Mouse (Mus musculus): ENCODE data around the gene Sun1.
A peak's percentile ranks its signal among the peaks of the same experiment; 100 is the strongest.

Sun1 gene

DNA sequence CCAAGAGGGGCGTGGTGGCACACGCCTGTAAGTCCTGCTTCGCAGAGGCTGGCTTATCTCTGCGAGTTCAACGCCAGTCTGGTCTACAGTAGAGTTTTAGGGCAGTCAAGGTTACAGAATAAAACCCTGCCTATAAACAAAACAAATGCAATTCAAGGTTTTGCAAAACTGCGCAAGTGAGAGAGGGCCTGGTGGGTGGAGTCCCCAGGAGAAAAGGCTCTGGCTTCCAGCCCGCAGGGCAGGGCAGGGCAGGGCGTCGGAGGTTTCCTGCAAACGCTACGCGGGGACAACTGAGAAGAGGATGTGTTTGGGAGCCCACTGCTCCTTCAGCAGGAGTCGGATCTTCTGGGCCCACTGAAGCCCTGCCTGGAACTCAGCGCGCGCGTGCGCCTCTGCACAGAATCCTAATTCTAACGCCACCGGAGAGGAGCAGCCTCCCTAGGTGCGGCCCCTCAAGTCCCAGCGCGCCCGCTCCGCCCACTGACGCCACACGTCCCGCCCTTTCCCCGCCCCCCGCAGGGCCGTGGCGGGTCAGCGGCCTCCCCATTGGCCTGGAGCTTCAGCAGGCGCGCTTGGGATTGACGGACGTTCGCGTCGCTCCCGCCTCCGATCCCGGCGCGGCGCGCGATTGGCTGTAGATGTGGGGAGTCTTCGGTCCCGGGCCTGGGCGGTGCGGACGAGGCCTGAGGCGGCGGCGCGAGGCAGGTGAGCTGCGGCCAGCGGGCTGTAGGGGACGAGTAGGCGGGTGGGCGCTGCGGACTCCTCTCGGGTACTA is at the start of gene Sun1:
TSS of gene Sun1 (plus strand) at position 643 of the 775 bp plus-strand sequence.
- peak; percentile 99 for DNase-seq

DNA sequence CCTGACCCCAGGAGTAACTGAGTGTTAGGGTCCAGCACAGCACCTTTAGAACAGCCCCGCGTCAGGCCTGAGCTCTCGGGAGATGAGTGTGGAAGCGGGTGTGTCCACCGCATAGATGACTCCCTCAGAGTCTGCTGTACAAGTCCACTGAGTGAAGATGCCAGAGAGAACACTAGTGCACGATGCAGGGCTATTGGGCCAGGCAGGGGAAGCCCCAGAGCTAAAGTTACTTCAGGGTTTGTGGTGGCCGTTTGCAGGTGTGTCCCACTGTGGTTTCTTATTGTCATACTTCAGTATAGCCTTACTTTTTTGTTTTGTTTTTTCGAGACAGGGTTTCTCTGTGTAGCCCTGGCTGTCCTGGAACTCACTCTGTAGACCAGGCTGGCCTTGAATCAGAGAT is 39.5 kb upstream of the Sun1 start:
- no peak for DNase-seq

DNA sequence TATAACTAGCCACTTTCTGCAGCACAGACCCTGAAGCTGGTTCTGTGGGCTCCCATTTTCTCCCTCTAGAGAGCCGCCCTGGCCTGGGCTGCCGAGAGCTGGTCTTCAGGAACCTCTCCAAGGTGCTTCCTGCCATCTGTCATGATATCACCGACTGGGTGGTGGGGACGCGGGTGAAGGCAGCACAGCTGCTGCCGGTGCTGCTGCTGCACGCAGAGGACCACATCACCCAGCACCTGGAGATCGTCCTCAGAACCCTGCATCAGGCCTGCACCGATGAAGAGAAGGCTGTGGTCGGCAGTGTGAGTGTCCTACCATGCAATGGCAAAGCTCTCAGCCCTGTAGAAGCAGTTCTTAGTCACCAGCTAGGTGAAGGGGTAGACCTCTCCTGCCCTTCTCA is 38.8 kb upstream of the Sun1 start:
- DNase-seq, result no peak

DNA sequence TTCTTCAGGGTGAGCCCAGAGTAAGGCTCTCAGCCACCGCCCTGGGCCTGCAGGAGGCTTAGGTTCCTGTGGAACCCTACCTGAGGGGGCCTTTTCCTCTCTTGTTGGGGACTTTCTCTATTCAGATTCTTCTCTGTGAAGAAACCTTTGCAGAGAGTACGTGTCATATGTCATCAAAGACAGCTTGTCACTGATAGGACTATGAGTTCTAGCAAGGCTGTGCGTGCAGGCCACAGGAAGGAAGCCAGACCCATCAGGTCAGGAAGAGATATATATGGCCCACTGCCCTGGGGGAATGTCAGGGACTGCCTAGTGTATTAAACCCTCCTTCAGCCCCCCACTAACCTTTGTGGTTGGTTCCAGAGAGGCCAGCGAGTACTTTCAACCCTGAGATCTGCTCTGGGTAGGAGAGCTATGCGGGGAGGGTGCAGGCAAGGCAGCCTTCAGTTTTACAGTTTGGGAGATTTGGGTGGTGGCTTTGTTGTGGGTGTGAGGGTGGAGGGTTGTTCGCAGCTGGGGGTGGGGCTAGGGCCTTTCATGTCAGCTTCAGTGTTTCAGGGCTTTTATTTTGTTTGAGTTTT is 33.6 kb upstream of the Sun1 start:
- DNase-seq, result peak; percentile 16 to 38

DNA sequence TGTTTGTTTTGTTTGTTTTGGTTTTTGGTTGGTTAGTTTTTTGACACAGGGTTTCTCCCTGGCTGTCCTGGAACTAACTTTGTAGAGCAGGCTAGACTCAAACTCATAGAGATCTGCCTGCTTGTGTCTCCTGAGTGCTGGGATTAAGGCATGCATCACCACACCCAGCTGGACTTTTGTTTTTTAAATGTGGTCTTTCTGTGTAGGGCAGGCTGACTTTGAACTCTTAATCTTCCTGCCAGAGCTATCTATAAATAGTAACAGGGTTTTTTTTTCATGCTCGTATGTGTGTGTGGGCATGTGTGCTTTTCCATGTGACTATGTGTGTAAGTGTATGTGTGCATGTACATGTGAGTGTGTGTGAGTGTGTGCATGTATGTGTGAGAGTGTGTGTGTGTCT is 32.9 kb upstream of the Sun1 start:
- no peak for DNase-seq

DNA sequence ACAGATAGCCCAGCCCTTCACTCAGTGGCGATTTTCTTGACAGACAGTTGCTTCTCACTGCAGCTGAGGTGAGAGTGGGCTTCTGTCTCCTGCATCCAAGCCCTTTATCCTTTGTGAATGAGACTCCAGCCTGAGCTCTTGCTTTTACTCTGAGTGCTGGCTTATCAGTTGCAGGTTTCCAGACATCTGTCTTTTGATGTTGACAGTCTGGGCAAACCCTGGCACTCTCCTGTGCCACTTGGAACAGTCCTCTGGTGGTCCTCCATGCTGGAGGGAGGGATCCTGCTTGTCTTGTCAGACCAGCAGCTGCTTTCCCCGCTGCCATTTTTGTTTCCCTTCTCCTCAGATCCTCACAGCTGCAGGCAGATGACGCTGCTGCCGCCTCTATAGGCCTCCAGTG is 28.5 kb upstream of the Sun1 start:
- no peak for DNase-seq

DNA sequence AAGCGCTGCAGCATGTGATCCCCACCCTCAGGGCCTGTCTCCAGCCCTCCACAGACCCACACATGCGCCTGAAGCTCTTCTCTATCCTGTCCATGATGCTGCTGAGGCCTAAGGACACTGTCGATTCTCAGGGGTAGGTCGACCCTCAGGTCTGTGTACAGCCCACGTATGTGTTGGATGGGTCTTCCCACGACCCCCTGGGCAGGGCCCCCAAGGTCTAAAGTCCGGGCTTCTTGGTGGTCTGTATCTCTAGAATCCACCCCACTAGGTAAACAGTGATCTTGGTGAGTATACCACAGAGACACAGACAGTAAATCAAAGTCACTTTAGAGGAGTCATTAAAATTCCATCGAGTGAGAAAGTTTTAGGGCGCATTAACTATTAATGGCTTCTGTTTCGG is 26.3 kb upstream of the Sun1 start:
- no peak for DNase-seq

DNA sequence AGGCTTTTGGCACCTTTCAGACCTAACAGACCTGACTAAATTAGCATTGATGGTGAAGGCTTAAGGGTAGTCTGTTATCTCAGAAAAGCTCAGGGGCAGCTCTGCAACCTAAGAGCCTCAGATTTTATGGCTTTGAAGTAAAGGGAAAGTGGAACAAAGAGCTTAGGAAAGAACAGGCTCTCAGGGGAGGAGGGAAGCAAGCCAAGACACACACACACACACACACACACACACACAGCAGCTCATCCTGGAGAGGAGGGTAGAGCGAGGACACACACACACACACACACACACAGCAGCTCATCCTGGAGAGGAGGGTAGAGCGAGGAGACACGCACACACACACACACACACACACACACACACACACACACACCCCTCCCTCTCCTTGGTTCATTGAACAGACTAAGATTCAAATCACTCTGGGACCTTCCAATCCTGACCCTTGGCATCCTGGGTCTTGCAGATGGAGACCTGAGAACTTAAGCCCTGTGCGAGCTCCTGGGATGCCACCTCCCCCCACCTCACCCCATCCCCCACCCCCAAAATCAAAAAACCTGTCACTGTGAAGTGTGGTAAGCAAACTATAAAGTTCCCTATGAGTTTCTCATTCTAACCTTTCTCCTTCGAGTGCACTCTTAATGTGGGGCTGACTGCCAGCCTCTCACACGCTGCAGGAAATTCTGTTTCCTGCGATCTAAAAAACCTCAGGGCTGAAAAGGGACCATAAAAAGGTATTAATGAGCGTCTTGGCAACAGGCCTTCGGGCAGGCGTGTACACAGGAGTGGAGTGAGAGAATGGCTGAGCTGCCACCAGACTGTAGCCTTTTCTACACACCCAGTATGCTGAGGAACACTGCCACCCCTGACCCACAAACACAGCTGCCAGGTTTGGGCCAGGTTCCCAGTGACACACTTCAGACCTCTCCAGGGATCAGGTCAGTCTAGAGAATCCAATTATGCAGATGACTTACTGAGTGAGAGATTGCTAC is 25.6 kb upstream of the Sun1 start:
- DNase-seq, result peak; percentile 39 to 63

DNA sequence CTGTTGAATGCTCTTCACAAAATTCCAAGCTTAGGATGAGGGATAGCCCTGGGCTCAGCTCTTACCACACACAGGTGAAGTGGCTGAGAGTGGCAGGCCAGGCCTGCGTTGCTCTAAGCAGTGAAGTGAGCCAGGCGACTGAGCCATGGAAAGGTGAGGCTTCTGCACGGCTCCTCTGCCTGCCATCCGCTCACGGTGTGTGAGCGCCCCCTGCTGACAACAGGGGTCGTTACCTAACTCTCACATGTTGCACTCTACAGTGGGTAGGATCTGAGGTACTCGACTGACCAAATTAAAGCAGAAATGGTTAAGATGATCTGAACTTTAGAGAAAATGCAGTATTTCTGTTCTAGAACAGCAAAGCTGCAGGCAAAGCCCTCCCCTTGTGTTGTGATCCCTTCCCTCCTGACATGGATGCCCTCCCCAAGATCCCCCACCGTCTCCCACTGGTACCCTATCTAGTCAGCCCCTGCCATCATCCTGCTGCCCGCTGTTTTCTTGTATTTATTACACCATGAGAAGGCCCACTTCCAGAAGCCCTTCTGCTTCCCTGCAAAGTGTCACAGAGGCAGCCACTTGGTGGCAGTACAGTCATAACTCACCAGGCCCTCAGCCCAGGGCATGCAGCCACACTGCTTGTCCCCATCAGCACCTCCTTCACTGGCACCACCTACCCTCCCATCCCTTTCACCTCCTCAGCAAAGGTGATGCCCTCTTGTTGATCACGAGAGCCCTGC is 21.4 kb upstream of the Sun1 start:
- DNase-seq, result peak; percentile 79 to 84

DNA sequence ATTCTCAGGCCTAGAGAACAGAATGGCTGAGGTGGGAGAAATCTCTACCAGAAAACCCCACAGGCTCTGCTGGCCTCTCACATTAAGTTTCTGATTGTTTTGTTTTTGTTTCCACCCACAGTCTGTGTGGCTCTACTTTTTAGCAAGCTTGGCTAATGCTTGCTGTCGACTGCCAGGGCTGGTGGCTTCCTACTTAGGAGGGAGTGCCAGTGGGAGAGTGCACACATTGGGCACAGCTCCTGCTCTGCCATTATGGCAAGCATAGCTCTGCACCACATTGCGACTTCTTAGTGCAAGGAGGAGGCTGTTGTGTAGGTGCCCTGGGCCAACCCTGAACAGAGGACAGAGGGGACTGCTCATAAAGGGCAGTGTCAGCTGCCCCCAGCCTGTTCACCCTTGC is 17.3 kb upstream of the Sun1 start:
- no peak for DNase-seq

DNA sequence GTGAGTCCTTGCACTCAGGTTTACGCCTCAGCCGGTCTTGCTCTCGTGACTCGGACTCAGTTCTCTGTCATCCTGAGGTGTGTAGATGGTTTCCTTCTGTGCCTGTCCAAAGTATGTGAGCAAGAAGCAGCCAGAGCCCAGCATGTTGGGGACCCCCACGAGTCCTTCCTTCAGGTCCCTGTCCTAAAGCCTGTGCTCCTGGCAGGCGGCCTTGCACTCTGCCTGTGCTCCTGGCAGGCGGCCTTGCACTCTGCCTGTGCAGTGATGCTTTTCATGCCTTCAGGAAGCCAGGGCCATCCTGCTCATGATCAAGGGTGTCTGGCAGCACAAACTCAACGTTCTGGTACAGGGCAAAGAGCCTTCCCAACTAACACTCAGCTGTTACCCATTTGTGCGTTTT is 16.8 kb upstream of the Sun1 start:
- DNase-seq, result no peak

DNA sequence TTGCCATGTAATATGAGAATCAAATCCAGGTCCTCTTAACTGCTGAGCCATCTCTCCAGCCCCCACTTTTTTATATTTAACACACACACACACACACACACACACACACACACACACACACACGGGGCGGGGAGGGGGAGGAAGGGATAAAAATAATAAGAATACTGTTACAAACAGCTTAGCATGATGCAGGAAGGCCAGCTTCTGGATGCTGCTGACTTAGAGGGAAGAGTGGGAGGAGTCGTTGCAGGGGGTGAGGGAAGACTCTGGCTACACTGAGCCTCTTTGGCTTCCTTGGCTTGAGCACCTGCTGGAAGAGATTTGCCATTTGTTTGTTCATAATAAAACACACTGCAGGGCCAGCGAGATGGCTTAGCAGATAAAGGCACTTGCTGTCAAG is 15.5 kb upstream of the Sun1 start:
- DNase-seq, result no peak

DNA sequence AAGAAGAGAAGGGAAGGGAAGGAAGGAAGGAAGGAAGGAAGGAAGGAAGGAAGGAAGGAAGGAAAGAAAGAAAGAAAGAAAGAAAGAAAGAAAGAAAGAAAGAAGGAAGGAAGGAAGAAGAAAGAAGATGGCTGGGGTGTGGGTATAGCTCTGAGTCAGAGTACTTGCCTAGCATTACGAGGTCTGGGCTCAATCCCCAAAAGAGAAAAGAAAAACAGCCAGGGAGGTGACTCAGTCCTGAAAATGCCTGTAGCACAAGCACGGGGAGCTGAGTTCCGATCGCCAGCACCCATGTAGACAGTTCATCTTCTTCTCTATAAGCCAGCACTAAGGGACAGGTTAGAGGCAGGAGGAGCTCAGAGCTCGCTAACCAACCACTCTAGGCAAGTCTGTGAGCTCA is 10.7 kb upstream of the Sun1 start:
- no peak for DNase-seq

DNA sequence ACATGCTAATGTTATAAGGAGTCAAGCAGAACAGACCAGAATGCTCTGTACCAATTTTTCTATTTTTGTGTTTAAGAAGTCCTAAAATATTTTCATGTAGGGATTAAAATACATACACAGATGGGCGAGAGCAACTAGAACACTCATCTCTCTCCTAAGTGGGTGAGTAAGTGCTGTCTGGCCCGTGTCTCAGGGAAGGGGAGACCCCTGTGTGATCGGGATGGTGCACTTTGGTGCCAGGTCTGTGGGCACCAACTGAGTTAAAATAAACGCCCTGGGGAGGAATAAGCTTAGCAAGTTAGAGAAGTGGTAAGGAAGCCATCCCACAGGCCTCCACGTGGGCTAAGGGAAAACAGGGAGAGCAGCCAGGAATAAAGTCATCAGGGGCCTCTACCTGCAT is 9.5 kb upstream of the Sun1 start:
- no peak for DNase-seq

DNA sequence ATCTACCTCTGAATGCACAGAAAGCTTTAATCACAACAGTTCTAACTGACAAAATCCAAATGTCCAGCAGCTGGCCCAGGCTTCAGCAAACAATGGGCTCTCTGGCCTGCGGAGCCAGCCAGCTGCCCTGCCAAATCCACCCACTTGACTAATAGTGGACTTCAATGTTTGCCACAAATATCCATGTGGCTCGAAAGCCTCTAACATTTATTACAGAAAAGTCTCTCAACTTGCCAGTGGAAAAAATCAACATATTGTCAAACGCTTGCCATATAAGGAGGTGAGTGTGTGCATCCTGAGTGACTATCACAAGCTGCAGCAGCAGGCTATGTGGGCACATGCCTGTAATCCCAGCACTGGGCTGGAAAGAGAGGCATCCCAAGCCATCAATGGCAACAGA is 1.7 kb upstream of the Sun1 start:
- DNase-seq, result peak in 1 of 2 experiments; percentile 43

DNA sequence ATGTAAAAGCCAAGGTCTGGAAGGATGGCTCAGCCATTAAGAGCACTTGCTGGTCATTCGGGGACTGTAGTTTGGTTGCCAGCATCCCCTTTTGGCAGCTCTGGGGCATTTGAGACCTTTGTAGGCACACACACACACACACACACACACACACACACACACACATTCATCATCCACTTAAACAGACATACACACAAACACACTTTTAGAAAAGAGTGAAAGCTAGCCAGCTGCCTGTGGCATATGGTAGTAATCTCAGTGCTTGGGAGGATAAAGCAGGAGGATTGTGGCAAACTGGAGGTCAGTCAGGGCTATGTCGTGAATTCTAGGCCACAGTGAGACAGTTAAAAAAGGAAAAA is 822 bp upstream of the Sun1 start:
- no peak for DNase-seq

DNA sequence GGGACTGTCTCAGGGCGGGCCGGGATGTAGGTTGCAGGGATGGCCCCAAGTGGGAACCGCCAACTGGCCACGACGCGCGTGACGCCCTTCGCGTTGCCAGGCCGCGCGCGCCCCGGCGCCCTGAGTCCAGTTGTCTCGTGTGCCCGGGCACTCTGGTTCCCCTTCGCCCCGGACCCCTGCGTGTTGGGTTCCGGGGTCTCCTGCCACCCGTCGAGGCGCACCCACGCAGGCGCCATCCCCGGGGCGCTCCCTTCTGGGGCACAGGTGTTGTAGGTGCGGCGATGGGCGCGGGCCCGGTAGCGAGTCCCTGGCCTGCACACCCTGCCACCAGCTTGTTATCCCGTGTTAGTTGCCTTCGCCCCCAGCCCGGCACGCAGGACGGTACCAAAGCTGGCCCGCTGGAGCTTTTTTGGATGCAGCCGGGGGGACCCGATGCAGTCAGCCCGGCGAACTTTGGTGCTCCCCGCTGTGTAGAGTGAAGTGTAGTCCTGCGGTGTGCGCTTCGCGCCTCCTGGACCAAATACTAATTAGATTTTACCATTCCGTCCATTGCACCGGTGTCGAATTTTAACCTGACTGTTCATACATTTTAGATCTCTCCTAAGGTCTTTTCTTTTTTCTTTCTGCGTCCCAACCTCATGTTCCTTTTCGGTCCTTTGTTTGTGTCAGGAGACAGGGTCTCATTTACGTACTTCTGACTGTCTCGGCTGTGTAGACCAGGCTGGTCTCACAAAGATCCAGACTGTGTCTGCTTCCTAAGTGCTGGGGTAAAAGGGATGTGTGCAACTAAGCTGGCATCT is 533 bp downstream of the Sun1 start:
- no peak for DNase-seq

DNA sequence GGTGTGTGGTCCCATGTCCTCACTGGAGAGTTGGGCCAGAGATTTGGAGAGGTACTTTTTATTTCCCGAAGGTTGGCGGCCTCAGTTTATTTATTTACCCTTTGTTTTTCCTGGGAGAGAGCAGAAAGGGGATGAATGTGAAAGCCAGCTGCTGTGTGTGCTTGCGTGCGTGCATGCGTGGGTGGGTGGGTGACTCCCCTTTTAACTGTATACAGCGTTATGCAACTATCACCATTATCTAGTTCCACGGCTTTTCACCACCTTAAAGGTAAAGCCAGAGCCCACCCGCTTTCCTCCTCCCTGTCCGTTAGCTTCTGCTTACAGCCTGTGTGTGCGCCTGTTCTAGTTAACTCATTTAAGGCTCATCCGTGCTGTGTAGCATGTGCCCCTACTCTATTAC is 1.7 kb downstream of the Sun1 start:
- DNase-seq, result no peak

DNA sequence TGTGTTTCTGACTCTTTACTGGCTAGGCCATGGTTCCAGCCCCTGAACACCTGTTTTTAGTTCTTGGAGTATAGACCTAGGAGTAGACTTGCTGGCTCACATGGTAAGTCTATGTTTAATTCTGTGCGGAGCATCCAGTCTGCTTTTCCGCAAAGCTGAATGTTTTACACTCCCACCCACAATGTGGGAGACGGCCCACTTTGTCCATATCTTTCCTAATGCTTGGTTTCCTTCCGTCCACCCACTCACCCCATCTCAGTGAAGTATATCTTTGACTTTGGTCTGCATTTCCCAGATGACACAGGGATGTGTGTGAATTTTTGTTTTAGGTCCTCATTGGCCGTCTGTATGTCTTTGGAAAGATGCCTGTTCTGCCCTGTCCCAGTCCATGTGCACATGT is 2.9 kb downstream of the Sun1 start:
- no peak for DNase-seq

DNA sequence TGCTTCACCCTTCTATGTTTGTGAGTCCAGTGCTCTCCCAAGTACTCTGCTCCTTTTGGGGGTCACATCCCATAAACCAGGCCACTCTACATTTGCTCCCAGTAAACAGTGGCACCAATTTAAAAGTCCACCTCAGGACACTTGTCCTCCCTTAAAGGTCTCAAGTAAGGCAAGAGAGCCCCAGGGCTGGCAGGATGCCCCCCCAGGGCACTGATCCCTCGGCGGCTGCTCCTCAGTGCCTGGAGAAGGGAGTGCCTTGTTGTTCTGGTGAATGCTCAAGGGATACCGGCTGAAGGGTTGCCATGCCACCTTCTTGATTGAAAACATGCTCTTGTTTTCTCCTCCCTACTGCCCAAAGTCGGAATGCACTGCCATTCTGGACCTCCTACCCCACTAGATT is 5.6 kb downstream of the Sun1 start:
- DNase-seq, result no peak

DNA sequence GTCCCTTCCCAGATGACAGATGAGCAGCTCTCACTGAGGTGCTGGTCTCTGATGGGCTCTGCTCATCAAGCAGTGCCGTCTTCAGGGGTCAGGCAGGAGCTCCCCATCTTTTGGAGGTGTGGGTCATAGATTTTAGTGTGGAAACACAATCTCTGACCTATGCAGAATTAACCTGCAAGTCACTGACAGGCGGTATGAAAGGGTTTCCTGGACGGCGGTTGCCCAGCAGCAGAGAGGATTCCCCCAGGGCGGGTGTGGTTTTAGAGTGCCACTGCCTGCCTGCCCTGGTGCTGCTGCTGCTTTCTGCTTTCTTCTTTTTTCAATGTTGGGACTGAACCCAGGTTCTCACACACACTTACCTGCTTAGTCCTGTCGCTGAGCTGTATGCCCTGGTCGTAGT is 6.1 kb downstream of the Sun1 start:
- DNase-seq, result no peak

DNA sequence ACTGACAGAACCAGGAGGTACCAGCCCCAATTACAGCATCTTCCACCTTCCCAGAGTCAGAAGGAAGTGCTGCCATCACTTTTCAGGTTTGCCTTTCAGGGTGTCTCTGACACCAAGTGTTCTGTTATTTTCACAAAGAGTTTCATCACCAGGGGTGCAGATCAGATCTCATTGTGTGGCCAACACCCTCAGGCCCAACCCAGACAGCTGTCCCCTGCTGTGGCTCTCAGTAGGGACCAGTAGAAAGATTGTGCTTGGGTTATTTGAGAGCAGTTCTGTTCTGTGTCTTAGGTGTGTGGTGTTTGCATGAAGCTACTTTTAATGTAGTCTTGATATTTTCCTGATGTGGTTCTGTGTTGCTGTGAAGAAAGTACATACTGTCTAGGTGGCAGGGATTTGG is 7.7 kb downstream of the Sun1 start:
- DNase-seq, result no peak

All from lung, postnatal 4 days (tissue).